16 mouse cellular contexts compared by ENCODE assay signal in genomic region chr4:127226067-127226466, GRCm38 (mm10). TPM values are rescaled to one million over a fixed set of nuclear protein-coding genes. Genes with fewer than 3 reads are reported as not detected.
"Had no signal": no experiment of that assay in that cellular context is flagged by ENCODE, and none has a peak within 500 bp of the region (broad histone marks: within the 10 kb centered on the region; RNA-seq: fewer than 3 reads in every experiment).

No protein-coding gene starts in this region.

- ATAC-seq: intestine, postnatal 0 days; liver, postnatal 0 days had no signal

- H3K4me3 ChIP-seq: limb, embryonic 12.5 days; liver, embryonic 13.5 days; lung, embryonic 15.5 days; megakaryocyte, embryonic 14.5 days; midbrain, embryonic 12.5 days had no signal

- H3K4me1 ChIP-seq: liver, embryonic 13.5 days; lung, embryonic 15.5 days had no signal

- H3K9me3 ChIP-seq: limb, embryonic 12.5 days; liver, embryonic 13.5 days; lung, embryonic 15.5 days; megakaryocyte, embryonic 14.5 days; midbrain, embryonic 12.5 days had no signal

- H3K36me3 ChIP-seq: limb, embryonic 12.5 days; liver, embryonic 13.5 days; lung, embryonic 15.5 days; midbrain, embryonic 12.5 days had no signal

- H3K9ac ChIP-seq: limb, embryonic 12.5 days; liver, embryonic 13.5 days; liver, postnatal 0 days; lung, embryonic 15.5 days; midbrain, embryonic 12.5 days had no signal

- H3K4me2 ChIP-seq: limb, embryonic 12.5 days; liver, embryonic 13.5 days; lung, embryonic 15.5 days; midbrain, embryonic 12.5 days had no signal

- DNase-seq: kidney, adult 8-10 months; kidney, postnatal 25 days; layer of hippocampus, adult 9-11 months; liver; liver, embryonic 13.5 days; liver, postnatal 0 days; lung, postnatal 14 days; retina, postnatal 1 day; right cerebral cortex, postnatal 14 days; thymus, postnatal 36 days had no signal

- H3K27ac ChIP-seq: limb, embryonic 12.5 days; liver, embryonic 13.5 days; lung, embryonic 15.5 days; macrophage had no signal

RNA-seq across cellular contexts. Expression of gene Dlgap3, which starts 57.1 kb away (rescaled TPM):
- polyA plus RNA-seq: macrophage had no signal
